Mouse (Mus musculus): ENCODE measurements around the gene Hdac11. TPM values are rescaled to one million over a fixed set of nuclear protein-coding genes. Genes with fewer than 3 reads are reported as not detected.

The Hdac11 gene
- total RNA-seq, 2 experiments from 2014 or later, result 0.77 to 1.4 TPM

GRCm38 (mm10) chr6:91130856-91131255 is 25.6 kb upstream of the Hdac11 start:
- ATAC-seq (replicated peaks; ENCODE audit: poor library complexity), result peak; percentile 59

- ATAC-seq (replicated peaks; ENCODE audit: poor library complexity), result no peak
These were observed 19.0 kb upstream of the Hdac11 start for GRCm38 (mm10) chr6:91137343-91137956.

GRCm38 (mm10) chr6:91139846-91140245 is 16.6 kb upstream of the Hdac11 start:
- ATAC-seq (replicated peaks; ENCODE audit: poor library complexity), result peak; percentile 93

GRCm38 (mm10) chr6:91145056-91145455 is 11.4 kb upstream of the Hdac11 start:
- ATAC-seq (replicated peaks; ENCODE audit: poor library complexity), result no peak

- no peak for ATAC-seq (replicated peaks; ENCODE audit: poor library complexity)
These were observed 10.9 kb upstream of the Hdac11 start for GRCm38 (mm10) chr6:91145572-91145971.

GRCm38 (mm10) chr6:91146443-91147151 is 9.9 kb upstream of the Hdac11 start:
- no peak for ATAC-seq (replicated peaks; ENCODE audit: poor library complexity)

- ATAC-seq (replicated peaks; ENCODE audit: poor library complexity), result no peak
These were observed 9.2 kb upstream of the Hdac11 start for GRCm38 (mm10) chr6:91147152-91147770.

- no peak for ATAC-seq (replicated peaks; ENCODE audit: poor library complexity)
These were observed 3.4 kb upstream of the Hdac11 start for GRCm38 (mm10) chr6:91152892-91153548.

GRCm38 (mm10) chr6:91153549-91154064 is 2.9 kb upstream of the Hdac11 start:
- ATAC-seq (replicated peaks; ENCODE audit: poor library complexity), result peak; percentile 57

GRCm38 (mm10) chr6:91154685-91155084 is 1.8 kb upstream of the Hdac11 start:
- ATAC-seq (replicated peaks; ENCODE audit: poor library complexity), result no peak

- no peak for ATAC-seq (replicated peaks; ENCODE audit: poor library complexity)
These were observed 1.2 kb upstream of the Hdac11 start for GRCm38 (mm10) chr6:91155286-91155685.

- ATAC-seq (replicated peaks; ENCODE audit: poor library complexity), result no peak
These were observed 403 bp upstream of the Hdac11 start for GRCm38 (mm10) chr6:91156062-91156461.

- ATAC-seq (replicated peaks; ENCODE audit: poor library complexity), result no peak
These were observed 739 bp downstream of the Hdac11 start for GRCm38 (mm10) chr6:91157237-91157570.

- no peak for ATAC-seq (replicated peaks; ENCODE audit: poor library complexity)
These were observed 2.6 kb downstream of the Hdac11 start for GRCm38 (mm10) chr6:91159047-91159446.

- ATAC-seq (replicated peaks; ENCODE audit: poor library complexity), result no peak
These were observed 3.9 kb downstream of the Hdac11 start for GRCm38 (mm10) chr6:91160399-91160798.

- no peak for ATAC-seq (replicated peaks; ENCODE audit: poor library complexity)
These were observed 4.5 kb downstream of the Hdac11 start for GRCm38 (mm10) chr6:91160976-91161375.

GRCm38 (mm10) chr6:91161506-91162235 is 5.2 kb downstream of the Hdac11 start:
- no peak for ATAC-seq (replicated peaks; ENCODE audit: poor library complexity)

GRCm38 (mm10) chr6:91162314-91162713 is 5.8 kb downstream of the Hdac11 start:
- ATAC-seq (replicated peaks; ENCODE audit: poor library complexity), result no peak

- ATAC-seq (replicated peaks; ENCODE audit: poor library complexity), result peak; percentile 85
These were observed 6.9 kb downstream of the Hdac11 start for GRCm38 (mm10) chr6:91163195-91163911.

- ATAC-seq (replicated peaks; ENCODE audit: poor library complexity), result no peak
These were observed 8.1 kb downstream of the Hdac11 start for GRCm38 (mm10) chr6:91164584-91164983.

All from megakaryocyte progenitor cell, adult 5-6 weeks (primary cell).